Mouse (Mus musculus) spleen, adult 2 months (tissue): Measurements from ENCODE around the gene Itpk1.

Experiments
- CTCF ChIP-seq: fragments of 200-500 bp; IDR thresholded peaks from 2 replicates; pipeline ENCODE4 v1.5.1; 2011; ENCODE audit warnings: mild to moderate bottlenecking, inconsistent platforms; ENCODE audit not compliant: insufficient read depth, insufficient read length, insufficient replicate concordance; ENCODE audit errors: extremely low read depth
- POLR2A ChIP-seq: fragments of 200-500 bp; IDR thresholded peaks from 2 replicates; pipeline ENCODE4 v1.6.1; 2011; ENCODE audit warnings: low read depth, low read length, inconsistent platforms

DNA sequence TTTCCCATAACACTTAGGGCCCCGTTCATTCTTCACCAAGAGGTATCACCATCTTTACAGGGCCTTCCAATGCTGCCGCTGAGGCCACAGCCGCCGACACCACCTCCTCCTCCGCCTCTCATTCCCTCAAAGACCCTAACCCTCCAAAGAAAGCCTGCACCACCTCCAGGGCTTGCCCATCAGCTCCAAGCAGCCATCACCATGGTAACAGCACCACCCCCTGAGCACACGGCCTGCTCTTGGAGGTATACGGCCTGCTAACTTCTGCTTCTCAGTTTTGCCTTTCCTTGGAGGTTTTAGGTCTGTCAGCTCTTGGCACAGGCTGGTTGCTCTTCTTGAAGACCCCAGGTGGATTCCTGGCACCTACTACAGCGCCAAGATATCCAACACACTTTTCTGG lies 33.9 kb downstream of the Itpk1 start:
- TF ChIP-seq CTCF (no peak), POLR2A (no peak)
